Mouse (Mus musculus): Measurements from ENCODE around the gene Dnm3. TPM values are rescaled to one million over a fixed set of nuclear protein-coding genes. Genes with fewer than 3 reads are reported as not detected.

The Dnm3 gene
- polyA plus RNA-seq, 1 experiment from 2014 or later: 3.3 TPM

GRCm38 (mm10) chr1:162075416-162075815 is 402.4 kb downstream of the Dnm3 start:
- Histone ChIP-seq H3K27ac (ENCODE audit: low read depth, low read length) (no peak overlapping the region; the same call in 1 of the 2 replicates), H3K4me1 (replicated peaks; ENCODE audit: control insufficient read depth, insufficient read depth, low read length) (no peaks in the 10 kb centered on the region), H3K4me3 (ENCODE audit: low read depth, low read length) (no peak overlapping the region), H3K27me3 (replicated peaks; ENCODE audit: control insufficient read depth, insufficient read depth, low read length) (no peaks in the 10 kb centered on the region), H3K9me3 (ENCODE audit: control insufficient read depth, low read length) (no peaks in the 10 kb centered on the region), H3K36me3 (ENCODE audit: control insufficient read depth, insufficient read depth, low read length) (no peaks in the 10 kb centered on the region), H3K9ac (ENCODE audit: low read depth, low read length) (no peak overlapping the region), H3K4me2 (no peak overlapping the region)
- DNase-seq (ENCODE audit: low spot score) (no peak), ATAC-seq (replicated peaks; ENCODE audit: low FRiP score) (no peak)
- WGBS: 67% methylated on average over 4 of the region's 4 CpGs

GRCm38 (mm10) chr1:162074626-162075410 is 403.0 kb downstream of the Dnm3 start:
- ATAC-seq (replicated peaks; ENCODE audit: low FRiP score) (no peak), DNase-seq (ENCODE audit: low spot score) (no peak)
- Histone ChIP-seq H3K36me3 (ENCODE audit: control insufficient read depth, insufficient read depth, low read length) (no peaks in the 10 kb centered on the region), H3K4me2 (no peak overlapping the region), H3K27ac (ENCODE audit: low read depth, low read length) (no peak overlapping the region; the same call in 1 of the 2 replicates), H3K9ac (ENCODE audit: low read depth, low read length) (no peak overlapping the region), H3K4me3 (ENCODE audit: low read depth, low read length) (no peak overlapping the region), H3K4me1 (replicated peaks; ENCODE audit: control insufficient read depth, insufficient read depth, low read length) (no peaks in the 10 kb centered on the region), H3K27me3 (replicated peaks; ENCODE audit: control insufficient read depth, insufficient read depth, low read length) (no peaks in the 10 kb centered on the region), H3K9me3 (ENCODE audit: control insufficient read depth, low read length) (no peaks in the 10 kb centered on the region)
- 80% methylated on average over 17 of the region's 17 CpGs for WGBS

- Histone ChIP-seq H3K9ac (ENCODE audit: low read depth, low read length) (no peak overlapping the region), H3K27me3 (replicated peaks; ENCODE audit: control insufficient read depth, insufficient read depth, low read length) (no peaks in the 10 kb centered on the region), H3K4me3 (ENCODE audit: low read depth, low read length) (no peak overlapping the region), H3K36me3 (ENCODE audit: control insufficient read depth, insufficient read depth, low read length) (no peaks in the 10 kb centered on the region), H3K4me2 (no peak overlapping the region), H3K4me1 (replicated peaks; ENCODE audit: control insufficient read depth, insufficient read depth, low read length) (no peaks in the 10 kb centered on the region), H3K27ac (ENCODE audit: low read depth, low read length) (no peak overlapping the region), H3K9me3 (ENCODE audit: control insufficient read depth, low read length) (no peaks in the 10 kb centered on the region)
- WGBS: 75% methylated on average over 7 of the region's 7 CpGs
- DNase-seq (ENCODE audit: low spot score) (no peak), ATAC-seq (replicated peaks; ENCODE audit: low FRiP score) (no peak)
These were observed 404.8 kb downstream of the Dnm3 start for GRCm38 (mm10) chr1:162072917-162073578.

DNA sequence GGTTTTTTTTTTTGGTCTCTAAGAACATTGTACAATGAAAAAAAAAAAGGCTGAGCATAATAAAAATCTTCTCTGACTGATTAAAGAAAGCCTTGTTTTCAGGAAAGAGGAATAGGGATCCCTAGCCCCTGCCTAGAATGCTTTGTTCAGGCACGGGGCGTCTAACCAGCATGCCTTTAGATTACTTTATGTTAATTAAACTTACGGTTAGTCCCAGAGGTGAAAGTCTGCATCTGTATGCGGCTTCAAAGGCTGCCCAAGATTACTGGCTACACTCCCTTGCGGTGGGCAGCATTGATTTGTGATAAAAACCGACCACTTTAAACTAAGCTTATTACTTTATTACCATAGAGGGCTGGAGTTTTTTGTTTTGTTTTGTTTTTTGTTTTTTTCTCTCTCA is 424.2 kb downstream of the Dnm3 start:
- no peaks in the 10 kb centered on the region for H3K4me1 ChIP-seq (replicated peaks; ENCODE audit: control insufficient read depth, insufficient read depth, low read length)
- no peak overlapping the region for H3K4me3 ChIP-seq (ENCODE audit: low read depth, low read length)
- H3K9ac ChIP-seq (ENCODE audit: low read depth, low read length): no peak overlapping the region
- no peaks in the 10 kb centered on the region for H3K36me3 ChIP-seq (ENCODE audit: control insufficient read depth, insufficient read depth, low read length)
- ATAC-seq (replicated peaks; ENCODE audit: low FRiP score): no peak
- WGBS: 50% methylated on average over 6 of the region's 6 CpGs
- no peaks in the 10 kb centered on the region for H3K9me3 ChIP-seq (ENCODE audit: control insufficient read depth, low read length)
- no peak overlapping the region for H3K27ac ChIP-seq (ENCODE audit: low read depth, low read length)
- no peak for DNase-seq (ENCODE audit: low spot score)
- H3K4me2 ChIP-seq: no peak overlapping the region
- no peaks in the 10 kb centered on the region for H3K27me3 ChIP-seq (replicated peaks; ENCODE audit: control insufficient read depth, insufficient read depth, low read length)

- no peaks in the 10 kb centered on the region for H3K36me3 ChIP-seq (ENCODE audit: control insufficient read depth, insufficient read depth, low read length)
- no peaks in the 10 kb centered on the region for H3K27me3 ChIP-seq (replicated peaks; ENCODE audit: control insufficient read depth, insufficient read depth, low read length)
- DNase-seq (ENCODE audit: low spot score): no peak
- no peak overlapping the region for H3K4me3 ChIP-seq (ENCODE audit: low read depth, low read length)
- WGBS: 77% methylated on average over 7 of the region's 7 CpGs
- no peak overlapping the region for H3K4me2 ChIP-seq
- no peak overlapping the region for H3K27ac ChIP-seq (ENCODE audit: low read depth, low read length)
- H3K9me3 ChIP-seq (ENCODE audit: control insufficient read depth, low read length): no peaks in the 10 kb centered on the region
- ATAC-seq (replicated peaks; ENCODE audit: low FRiP score): no peak
- no peaks in the 10 kb centered on the region for H3K4me1 ChIP-seq (replicated peaks; ENCODE audit: control insufficient read depth, insufficient read depth, low read length)
- H3K9ac ChIP-seq (ENCODE audit: low read depth, low read length): no peak overlapping the region
These were observed 424.6 kb downstream of the Dnm3 start for GRCm38 (mm10) chr1:162053186-162053585.

DNA sequence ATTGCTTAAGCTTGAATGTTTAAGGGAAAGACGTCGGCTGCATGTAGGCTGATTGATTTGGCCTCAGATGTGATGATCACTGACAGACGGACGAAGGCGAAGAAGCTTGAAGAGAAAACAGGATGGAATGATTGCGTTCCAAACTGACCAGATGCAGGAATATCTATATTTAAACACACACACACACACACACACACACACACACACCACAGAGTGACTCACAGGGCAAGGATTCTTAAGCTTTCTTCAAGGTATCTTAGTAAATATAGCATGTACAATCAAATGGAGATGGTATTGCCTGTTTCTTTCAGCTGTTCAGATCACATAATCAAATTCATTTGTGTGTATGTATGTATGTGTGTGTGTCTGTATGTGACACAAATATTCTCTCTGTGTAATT is 425.1 kb downstream of the Dnm3 start:
- no peak for DNase-seq (ENCODE audit: low spot score)
- Histone ChIP-seq H3K4me2 (no peak overlapping the region), H3K27me3 (replicated peaks; ENCODE audit: control insufficient read depth, insufficient read depth, low read length) (no peaks in the 10 kb centered on the region), H3K4me3 (ENCODE audit: low read depth, low read length) (no peak overlapping the region), H3K27ac (ENCODE audit: low read depth, low read length) (no peak overlapping the region), H3K9me3 (ENCODE audit: control insufficient read depth, low read length) (no peaks in the 10 kb centered on the region), H3K4me1 (replicated peaks; ENCODE audit: control insufficient read depth, insufficient read depth, low read length) (no peaks in the 10 kb centered on the region), H3K9ac (ENCODE audit: low read depth, low read length) (no peak overlapping the region), H3K36me3 (ENCODE audit: control insufficient read depth, insufficient read depth, low read length) (no peaks in the 10 kb centered on the region)
- ATAC-seq (replicated peaks; ENCODE audit: low FRiP score): no peak
- WGBS: 84% methylated on average over 6 of the region's 6 CpGs

DNA sequence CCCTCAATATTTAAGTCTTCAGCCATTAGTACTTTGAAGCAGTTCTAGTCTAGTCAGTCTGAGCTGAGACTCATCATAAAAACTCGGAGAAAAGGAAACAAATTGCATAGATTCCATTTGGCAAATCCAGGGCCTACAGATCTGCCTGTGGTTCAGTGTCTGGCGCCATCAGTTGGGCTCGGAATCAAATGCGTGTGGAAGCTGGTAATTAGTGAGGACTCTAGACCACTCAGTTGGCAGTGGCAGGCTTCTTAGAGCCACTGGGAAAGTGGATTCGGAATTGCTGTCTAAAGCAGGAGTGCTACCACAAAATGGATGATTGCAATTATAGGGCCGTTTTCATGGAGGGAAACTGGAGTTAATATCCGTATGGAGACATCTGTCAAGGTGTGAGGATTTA is 425.7 kb downstream of the Dnm3 start:
- Histone ChIP-seq H3K4me3 (ENCODE audit: low read depth, low read length) (no peak overlapping the region), H3K9ac (ENCODE audit: low read depth, low read length) (no peak overlapping the region), H3K27ac (ENCODE audit: low read depth, low read length) (no peak overlapping the region), H3K27me3 (replicated peaks; ENCODE audit: control insufficient read depth, insufficient read depth, low read length) (no peaks in the 10 kb centered on the region), H3K9me3 (ENCODE audit: control insufficient read depth, low read length) (no peaks in the 10 kb centered on the region), H3K4me2 (no peak overlapping the region), H3K4me1 (replicated peaks; ENCODE audit: control insufficient read depth, insufficient read depth, low read length) (no peaks in the 10 kb centered on the region), H3K36me3 (ENCODE audit: control insufficient read depth, insufficient read depth, low read length) (no peaks in the 10 kb centered on the region)
- DNase-seq (ENCODE audit: low spot score): no peak
- no peak for ATAC-seq (replicated peaks; ENCODE audit: low FRiP score)
- WGBS: 74% methylated on average over 7 of the region's 7 CpGs

DNA sequence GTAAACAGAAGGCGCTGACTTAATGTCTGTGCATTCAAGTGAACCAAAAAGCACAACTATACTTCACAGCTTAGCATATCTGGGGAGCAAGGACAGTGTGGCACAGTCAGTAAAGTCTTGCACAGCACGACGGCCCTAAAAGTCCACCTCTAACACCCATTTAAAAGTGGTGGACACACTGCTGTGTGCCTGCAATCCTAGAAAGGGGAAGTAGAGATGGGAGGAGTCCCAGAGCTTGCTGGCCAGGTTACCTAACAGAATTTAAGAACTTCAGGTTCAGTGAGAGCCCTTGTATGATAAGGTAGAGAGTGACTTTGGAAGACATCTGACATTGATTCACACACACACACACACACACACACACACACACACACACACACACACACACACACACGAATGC is 426.1 kb downstream of the Dnm3 start:
- H3K27ac ChIP-seq (ENCODE audit: low read depth, low read length): no peak overlapping the region
- H3K4me3 ChIP-seq (ENCODE audit: low read depth, low read length): no peak overlapping the region
- WGBS: 73% methylated on average over 4 of the region's 4 CpGs
- H3K4me1 ChIP-seq (replicated peaks; ENCODE audit: control insufficient read depth, insufficient read depth, low read length): no peaks in the 10 kb centered on the region
- ATAC-seq (replicated peaks; ENCODE audit: low FRiP score): no peak
- no peak overlapping the region for H3K9ac ChIP-seq (ENCODE audit: low read depth, low read length)
- DNase-seq (ENCODE audit: low spot score): no peak
- H3K4me2 ChIP-seq: no peak overlapping the region
- no peaks in the 10 kb centered on the region for H3K27me3 ChIP-seq (replicated peaks; ENCODE audit: control insufficient read depth, insufficient read depth, low read length)
- no peaks in the 10 kb centered on the region for H3K9me3 ChIP-seq (ENCODE audit: control insufficient read depth, low read length)
- H3K36me3 ChIP-seq (ENCODE audit: control insufficient read depth, insufficient read depth, low read length): no peaks in the 10 kb centered on the region

- ATAC-seq (replicated peaks; ENCODE audit: low FRiP score): no peak
- Histone ChIP-seq H3K4me3 (ENCODE audit: low read depth, low read length) (no peak overlapping the region), H3K9ac (ENCODE audit: low read depth, low read length) (no peak overlapping the region), H3K27ac (ENCODE audit: low read depth, low read length) (no peak overlapping the region), H3K9me3 (ENCODE audit: control insufficient read depth, low read length) (no peaks in the 10 kb centered on the region), H3K4me1 (replicated peaks; ENCODE audit: control insufficient read depth, insufficient read depth, low read length) (no peaks in the 10 kb centered on the region), H3K27me3 (replicated peaks; ENCODE audit: control insufficient read depth, insufficient read depth, low read length) (no peaks in the 10 kb centered on the region), H3K36me3 (ENCODE audit: control insufficient read depth, insufficient read depth, low read length) (no peaks in the 10 kb centered on the region), H3K4me2 (no peak overlapping the region)
- DNase-seq (ENCODE audit: low spot score): no peak
- WGBS: 69% methylated on average over 7 of the region's 7 CpGs
These were observed 430.2 kb downstream of the Dnm3 start for GRCm38 (mm10) chr1:162047673-162048072.

All from liver, embryonic 11.5 days (tissue).